Mouse (Mus musculus) G1E-ER4 (cell line): ENCODE measurements around the gene Dbp. TPM values are rescaled to one million over a fixed set of nuclear protein-coding genes. Genes with fewer than 3 reads are reported as not detected.
A peak's percentile ranks its signal among the peaks of the same experiment; 100 is the strongest.

ENCODE experiments used
- GATA1 ChIP-seq: IDR thresholded peaks from one replicate; pipeline ENCODE4 v1.8.0; 2012; ENCODE audit warnings: low read length, inconsistent platforms
- polyA plus RNA-seq: library from polyadenylated mRNA; stranded (reverse); fragments of >175 nt; gene quantifications from 2 replicates; pipeline ENCODE4 v1.2.3, GENCODE M21; 2012

The Dbp gene
- polyA plus RNA-seq, 1 experiment: 28.4 TPM

DNA sequence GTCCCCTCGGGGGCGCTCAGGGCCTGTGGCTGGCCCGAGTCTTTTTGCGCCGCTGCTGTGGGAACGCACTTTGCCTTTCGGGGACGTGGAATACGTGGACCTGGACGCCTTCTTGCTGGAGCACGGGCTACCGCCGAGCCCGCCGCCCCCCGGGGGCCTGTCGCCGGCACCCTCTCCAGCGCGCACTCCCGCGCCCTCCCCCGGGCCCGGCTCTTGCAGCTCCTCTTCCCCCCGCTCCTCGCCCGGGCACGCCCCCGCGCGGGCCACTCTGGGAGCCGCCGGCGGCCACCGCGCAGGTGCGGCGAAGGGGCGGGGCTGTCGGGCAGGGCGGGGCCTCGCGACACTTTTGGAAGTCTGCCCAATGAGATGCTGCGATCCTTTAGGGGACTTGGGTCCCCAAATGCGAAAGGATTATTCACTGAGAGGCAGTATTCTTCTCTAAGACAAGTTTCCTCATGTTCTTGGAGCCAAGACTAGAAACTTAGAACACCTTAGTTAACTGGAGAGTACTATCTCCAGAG is 1.9 kb downstream of the Dbp start:
- no peak for TF ChIP-seq GATA1

DNA sequence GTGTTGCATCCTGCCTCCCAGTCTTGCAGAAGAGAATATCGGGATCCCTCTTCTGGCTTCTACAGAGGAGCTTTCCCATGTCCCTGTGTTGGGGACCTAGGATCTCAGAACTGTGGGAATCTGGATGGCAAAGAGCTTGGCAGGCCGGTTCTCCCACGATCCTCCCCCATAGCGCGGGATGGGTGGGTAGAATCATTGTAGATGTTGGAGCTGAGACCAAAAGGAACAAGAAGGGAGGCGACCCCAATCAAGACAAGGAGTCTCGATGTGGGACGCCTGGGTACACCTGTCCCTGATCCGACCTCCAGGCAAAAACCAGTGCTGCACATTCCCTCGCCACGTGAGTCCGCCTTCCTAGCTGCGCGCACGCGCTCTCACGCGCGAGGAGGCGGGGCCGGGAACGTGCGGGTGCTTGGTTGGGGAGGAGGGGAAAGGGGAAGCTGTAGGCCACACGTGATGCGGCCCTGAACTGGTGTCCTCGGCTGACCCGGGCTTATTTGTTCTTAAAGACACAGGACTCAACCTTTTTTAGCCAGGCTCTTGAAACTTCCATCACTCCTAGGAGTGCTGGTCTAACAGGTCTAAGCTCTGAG is 2.6 kb downstream of the Dbp start:
- no peak for TF ChIP-seq GATA1

DNA sequence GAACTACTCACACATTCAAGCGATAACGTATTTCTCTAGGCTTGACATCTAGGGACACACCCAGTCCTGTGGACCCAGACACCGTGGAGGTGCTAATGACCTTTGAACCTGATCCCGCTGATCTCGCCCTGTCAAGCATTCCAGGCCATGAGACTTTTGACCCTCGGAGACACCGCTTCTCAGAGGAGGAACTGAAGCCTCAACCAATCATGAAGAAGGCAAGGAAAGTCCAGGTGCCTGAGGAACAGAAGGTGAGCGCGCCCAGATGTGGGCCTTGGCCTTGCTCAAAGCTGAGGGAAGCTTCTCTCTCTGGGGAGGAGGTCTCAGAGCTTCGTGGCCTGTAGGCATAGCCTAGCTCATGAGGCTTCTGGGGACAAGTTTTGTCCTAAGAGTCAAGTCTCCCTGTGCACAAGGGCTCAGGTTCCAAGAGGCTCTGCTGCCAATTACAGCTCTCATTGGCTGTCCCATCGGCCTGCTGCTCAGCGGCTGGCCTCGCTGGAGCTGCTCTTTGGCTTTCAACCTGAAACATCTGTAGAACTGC is 3.4 kb downstream of the Dbp start:
- TF ChIP-seq GATA1: no peak

DNA sequence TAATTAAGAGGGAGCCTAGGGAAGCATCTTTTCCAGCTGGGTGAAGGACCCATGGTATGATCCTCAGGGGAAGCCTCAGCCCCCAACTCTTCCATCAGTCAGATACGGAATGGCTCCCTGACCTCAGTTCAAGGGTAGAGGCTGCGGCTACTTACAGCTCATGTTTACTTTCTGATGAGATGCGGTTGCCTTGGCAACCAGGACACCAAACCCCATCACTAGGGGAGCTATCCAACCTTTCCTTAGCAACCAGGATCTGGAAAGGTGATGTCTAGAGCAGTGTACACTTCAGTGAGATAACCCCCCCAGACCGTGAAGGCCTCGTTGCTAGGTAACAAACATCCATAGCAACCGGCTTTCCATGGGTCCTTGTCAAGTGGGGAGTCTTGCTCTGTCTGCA is 4.1 kb downstream of the Dbp start:
- TF ChIP-seq GATA1: no peak

DNA sequence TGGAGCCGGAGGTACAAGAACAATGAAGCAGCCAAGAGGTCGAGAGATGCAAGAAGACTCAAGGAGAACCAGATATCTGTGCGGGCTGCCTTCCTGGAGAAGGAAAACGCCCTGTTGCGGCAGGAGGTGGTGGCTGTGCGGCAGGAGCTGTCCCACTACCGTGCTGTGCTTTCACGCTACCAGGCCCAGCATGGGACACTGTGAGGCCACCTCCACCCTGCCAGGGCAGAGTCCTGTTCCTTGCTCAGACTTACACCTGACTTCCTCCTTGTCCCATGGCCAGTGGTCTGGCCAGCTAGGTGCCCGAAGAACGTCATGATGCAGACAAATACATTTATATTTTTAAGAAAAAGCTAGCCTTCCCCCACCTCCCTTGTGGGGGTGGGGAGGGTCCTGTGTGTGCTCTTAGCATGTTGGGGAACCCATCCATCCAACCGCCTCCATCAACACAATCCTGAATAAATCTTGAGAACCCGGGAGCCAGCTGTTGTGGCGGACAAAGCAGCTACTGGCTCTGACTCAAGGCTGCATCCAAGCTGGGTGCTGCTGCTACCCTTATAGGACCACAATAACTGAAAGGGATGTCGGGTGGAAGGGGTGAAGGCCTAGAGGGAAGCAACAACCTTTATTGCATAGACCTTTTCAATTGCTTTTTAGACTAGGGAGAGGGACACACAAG is 4.9 kb downstream of the Dbp start:
- TF ChIP-seq GATA1: no peak

DNA sequence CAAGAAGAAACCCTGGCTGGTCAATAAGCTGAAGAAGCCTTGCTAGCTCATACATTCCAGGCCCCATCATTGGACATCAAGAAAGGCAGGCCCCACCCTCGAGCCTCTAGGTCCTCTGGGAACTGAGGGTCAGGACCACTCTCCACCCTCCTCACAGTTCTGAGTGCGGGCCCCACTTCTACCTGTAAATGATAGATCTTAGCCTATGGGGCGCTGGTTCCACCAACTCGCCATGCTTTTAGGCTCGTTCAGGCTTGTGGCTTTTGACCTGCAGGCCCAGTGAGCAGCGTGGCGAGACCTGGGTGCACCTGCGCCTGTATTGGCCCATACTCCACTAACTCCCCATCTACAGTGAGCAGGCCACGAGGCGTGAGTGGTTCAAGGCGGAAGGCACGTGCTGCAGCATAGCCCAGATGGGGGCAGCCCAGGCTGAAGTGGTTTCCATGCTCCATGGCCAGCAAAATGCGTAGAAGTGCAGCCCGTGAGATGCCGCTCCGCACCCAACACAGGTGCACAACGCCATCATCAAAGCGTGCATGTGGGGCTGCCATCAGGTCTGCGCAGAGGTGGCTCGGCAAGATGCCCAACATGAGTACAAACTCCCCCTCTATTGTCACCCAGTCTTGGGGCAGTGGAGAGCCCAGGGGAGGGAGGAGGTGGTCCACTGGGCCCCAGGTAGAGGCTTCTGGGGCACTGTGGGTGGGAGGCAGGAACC is 5.7 kb downstream of the Dbp start:
- TF ChIP-seq GATA1: no peak

DNA sequence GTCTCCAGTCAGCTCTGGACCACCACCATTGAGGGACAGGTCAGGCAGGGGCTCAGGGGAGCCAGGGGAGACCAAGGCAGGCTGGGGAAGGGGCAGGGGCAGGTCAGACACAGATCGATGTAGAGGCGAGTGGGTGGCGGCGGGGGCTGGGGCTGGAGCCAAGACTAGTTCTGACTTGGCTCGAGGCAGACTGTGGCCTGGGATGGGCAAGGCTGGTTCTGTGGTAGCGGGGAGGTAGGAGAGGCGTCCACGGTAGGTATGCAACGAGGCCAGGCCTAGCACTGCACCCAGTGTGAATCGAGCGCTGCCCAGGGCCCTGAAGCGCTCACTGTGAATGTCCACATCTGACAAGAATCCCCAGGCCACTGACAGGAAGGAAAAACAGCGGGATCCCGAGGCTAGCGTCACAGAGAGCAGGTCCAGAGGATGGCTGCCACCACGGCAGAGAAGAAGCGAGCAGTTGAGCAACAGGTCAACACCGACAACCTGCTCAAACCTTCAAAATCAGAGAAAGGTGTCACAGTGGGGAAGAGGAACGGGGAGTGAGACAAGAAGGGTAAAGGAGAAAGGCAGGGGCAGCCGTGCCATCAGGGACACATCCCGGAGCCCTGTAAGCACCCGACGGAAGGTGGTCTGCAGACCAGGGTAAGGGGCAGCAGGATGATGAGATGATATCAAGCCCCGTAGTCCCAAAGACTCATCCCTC is 6.6 kb downstream of the Dbp start:
- TF ChIP-seq GATA1: no peak

DNA sequence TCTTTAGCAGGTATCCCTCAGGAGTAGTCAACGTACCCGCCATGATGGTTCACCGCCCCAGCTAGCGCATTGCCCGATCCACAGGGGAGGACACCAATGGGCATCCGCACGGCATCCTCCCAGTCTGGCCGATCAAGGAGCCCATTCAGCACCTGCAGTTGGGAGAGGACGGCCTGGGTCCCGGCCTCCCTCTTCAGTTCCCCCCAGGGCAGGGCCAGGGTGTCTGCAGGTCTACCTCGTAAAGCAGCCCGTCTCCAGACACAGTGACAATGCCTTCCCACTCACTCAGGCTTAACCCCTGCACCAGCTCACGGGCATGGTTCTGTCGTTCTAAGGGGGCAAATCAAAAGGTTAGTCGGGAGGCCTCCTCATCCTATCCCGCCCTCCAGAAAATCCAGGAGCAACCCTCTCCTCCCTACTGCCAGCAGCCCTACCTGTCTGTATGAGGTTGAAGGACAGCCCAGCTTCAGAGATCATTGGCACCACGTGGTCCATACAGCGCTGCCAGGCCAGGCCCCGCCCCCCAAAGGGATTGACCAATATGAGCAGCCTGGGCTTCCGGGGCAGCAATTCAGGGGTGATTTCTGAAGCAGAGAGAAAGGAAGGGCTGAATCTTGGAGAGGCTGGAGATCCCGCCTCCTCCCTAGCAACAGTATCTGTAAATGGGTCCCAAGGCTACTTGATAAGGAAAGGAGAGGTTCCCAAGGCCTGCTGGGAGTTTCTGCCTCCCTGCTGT is 7.3 kb downstream of the Dbp start:
- TF ChIP-seq GATA1: no peak

DNA sequence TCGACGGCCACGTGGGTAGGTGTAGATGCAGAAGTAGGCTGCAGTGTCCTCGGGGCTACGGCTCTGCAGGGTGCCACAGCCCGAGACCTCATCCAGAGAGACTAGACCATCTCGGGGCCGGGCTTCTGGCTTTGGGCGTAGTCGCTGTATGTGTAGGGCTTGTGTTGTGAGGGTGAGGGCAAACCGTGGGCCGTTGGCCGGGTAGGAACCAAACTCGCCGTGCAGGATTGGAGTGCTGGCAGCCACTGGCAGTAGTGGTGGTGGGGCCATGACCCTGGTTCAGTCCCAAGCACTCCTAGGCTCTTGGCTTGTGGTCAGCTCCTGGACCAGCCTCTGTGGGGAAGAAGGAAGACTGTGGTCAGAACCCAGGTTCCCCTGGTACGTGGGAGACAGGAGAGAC is 8.5 kb downstream of the Dbp start:
- no peak for TF ChIP-seq GATA1

DNA sequence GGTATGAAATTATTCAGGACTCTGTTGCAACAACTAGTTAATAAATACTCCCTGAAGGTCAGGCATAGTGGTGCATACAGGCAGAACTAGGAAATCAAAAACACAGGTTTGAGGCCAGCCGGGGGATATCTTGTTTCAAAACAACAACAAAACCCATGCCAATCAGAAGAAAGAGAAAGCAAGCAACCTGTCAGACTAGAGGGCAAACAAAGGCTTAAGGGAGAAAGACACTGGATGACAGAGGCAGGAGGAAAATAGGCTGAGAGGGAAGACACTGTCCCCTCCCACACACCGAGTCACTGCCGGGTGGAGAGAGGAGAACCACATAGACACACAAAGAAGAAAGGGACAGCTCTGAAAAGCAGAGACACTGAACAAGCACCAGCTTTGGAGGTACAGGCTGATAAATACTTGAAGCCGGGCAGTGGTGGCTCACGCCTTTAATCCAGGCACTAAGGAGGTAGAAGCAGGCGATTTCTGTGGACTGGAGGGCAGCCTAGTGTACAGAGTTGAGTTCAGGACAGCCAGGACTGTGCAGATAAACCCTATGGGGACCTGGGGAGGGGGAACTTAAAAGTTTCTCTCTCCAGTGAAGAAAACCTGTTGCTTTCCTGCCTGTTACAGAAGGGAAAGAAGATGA is 9.1 kb downstream of the Dbp start:
- no peak for TF ChIP-seq GATA1

DNA sequence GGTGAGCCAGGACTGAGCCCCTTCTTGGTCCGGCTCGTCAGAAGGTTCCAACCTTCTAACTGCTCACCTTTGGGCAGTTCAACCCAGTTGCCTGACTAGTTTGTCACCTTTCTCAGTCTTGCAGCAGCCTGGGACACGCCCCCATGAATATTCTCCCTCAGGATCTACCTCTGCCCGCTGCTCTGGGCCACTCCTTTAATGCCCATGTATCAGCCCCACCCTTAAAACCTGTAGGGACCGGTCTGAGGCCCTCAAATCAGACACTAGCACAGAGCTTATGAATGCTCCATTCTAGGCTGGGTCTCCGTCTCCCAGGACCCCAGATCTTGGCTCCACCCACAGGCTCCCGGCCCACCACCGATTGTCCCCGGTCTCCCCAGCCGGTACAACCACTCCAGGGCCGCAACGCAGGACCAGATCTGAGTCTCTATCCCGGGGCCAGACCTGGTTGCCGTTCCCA is 9.8 kb downstream of the Dbp start:
- no peak for TF ChIP-seq GATA1

DNA sequence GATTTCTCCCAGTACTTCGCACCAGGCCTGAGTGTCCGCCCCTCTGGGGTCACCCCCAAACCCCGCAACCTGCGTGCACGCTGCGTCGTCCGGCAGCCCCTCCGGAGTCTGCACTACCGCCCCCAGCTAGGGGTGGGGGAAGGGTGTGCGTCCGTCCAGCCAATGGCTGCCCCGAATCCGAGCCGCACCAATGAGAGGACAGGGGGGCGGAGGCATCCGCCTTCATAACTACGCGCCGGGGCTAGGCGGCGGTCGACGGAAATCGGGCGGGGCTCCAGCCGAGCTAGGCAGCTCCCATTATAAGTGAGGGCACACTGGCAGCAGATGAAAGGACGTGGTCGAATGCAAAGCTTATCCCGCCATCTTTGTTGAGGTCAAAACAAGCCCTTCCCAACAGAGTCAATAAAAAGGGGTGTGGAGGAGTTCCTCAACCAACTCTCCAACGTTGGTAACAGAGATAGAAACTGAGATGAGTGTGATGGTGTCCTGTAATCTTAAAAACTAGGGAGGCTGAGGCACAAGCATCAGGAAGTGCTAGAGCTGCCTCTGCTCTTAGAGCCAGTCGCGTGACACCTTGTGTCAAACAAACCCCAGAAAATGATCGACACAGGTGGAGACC is 10.3 kb downstream of the Dbp start, which contains the start of gene Rpl18:
TSS of gene Rpl18 (plus strand) at position 368 of the 619 bp plus-strand sequence.
- peak; percentile 28 for TF ChIP-seq GATA1

DNA sequence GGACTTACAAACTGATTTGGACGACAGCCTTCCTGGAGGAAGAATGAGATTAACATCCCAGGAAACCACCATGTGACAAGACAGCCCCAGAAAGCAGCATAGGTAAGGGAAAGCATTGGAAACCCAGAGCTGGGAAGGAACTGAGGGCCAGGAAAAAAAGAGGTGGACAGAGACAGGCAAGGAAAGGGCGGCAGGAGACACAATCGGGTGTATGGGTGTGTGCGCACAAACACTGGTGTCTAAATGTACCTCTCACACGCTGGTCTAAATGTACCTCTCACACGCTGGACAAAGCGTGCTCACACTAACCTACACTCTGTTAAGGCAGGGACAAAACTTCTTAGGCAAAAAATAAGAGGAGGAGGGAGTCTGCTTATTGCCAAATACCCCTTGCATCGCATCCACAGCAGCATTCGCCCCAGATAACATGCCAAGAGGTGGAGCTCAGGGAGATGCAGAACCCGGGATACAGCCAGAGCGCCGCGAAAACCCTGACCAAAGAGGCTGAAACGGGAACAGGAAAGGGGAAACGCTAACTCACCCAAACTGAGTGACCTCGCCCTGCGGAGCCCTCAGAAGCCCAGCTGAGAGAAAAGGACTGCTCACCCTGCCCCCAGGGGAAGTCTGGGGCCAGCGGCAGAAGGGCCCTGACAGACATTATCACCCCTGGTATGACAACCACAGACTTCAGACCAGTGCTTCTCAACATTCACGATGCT is 11.0 kb downstream of the Dbp start:
- no peak for TF ChIP-seq GATA1
